Mouse (Mus musculus) bone marrow, adult 2 months (tissue): ENCODE measurements at regions not wholly inside any gene's neighbourhood (a gene's known extent, or its start where the extent isn't known, plus 50 kb on each side); places are given as distances from the start of the nearest gene placed in this dataset.

Experiments
- H3K27ac ChIP-seq: fragments of 200-500 bp; 2 replicates; pipeline ENCODE4 v1.5.1; 2012; ENCODE audit warnings: low read depth, mild to moderate bottlenecking, control low read depth, inconsistent platforms, low read length; ENCODE audit not compliant: control insufficient read depth, poor library complexity, insufficient read depth
- H3K4me1 ChIP-seq: fragments of 200-500 bp; 2 replicates; pipeline ENCODE4 v1.6.1; 2011; ENCODE audit warnings: low read length; ENCODE audit not compliant: control insufficient read depth, insufficient read depth
- H3K4me3 ChIP-seq: fragments of 200-500 bp; replicated peaks from 2 replicates; pipeline ENCODE3; 2011; ENCODE audit warnings: mild to moderate bottlenecking, low read depth, low read length, control low read depth; ENCODE audit not compliant: control insufficient read depth
- CTCF ChIP-seq: fragments of 200-500 bp; IDR thresholded peaks from 2 replicates; pipeline ENCODE4 v1.5.1; 2011; ENCODE audit warnings: low read length, control low read depth; ENCODE audit not compliant: control insufficient read depth, insufficient read depth
- POLR2A ChIP-seq: fragments of 200-500 bp; IDR thresholded peaks from 2 replicates; pipeline ENCODE4 v1.6.1; 2011; ENCODE audit warnings: low read depth, mild to moderate bottlenecking, control low read depth, low read length, borderline replicate concordance; ENCODE audit not compliant: control insufficient read depth
- WGBS: fragments of 180-500 bp; shearing (Covaris S2); methylation state at CpG from one replicate; pipeline ENCODE4 v1.1.7; 2018; 5-methylcytosine and 5-hydroxymethylcytosine counted together

DNA sequence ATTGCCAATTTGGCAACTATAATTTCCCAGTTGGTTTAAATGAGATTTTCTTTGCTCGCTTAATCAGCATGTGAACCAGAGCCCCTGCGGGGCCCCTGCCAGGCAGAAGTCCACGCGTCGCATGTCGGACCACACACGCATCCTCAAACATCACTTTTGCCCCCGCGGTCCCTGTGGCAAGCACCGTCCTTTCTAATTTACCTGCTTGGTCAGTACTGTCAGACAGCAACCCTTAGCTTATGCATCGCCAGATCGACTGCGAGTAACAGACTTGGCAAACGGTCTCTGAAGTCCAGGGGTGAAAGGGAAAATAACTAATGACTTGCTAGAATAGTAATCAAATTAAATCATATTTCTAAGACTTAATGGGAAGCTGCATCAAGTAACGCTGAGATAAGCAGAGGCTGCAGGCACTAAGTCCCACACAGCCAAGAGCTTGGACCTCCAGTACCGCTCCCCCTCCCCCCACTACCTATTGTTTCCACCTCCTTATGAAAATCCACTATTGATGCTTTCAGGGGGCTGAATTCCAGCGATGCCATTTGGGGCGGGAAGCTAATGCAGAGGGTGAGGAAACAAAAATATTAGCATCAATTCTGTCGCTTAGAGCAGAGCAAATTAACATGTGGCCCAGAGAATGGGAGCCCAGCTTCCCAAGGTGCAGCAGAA, 142.0 kb upstream of the Cntnap4 start:
- Histone ChIP-seq H3K27ac (no peak overlapping the region), H3K4me3 (no peak overlapping the region), H3K4me1 (no peaks in the 10 kb centered on the region; the same call in 1 of the 2 replicates)
- WGBS: 65% methylated on average over 19 of the region's 19 CpGs
- TF ChIP-seq CTCF (no peak), POLR2A (no peak)

DNA sequence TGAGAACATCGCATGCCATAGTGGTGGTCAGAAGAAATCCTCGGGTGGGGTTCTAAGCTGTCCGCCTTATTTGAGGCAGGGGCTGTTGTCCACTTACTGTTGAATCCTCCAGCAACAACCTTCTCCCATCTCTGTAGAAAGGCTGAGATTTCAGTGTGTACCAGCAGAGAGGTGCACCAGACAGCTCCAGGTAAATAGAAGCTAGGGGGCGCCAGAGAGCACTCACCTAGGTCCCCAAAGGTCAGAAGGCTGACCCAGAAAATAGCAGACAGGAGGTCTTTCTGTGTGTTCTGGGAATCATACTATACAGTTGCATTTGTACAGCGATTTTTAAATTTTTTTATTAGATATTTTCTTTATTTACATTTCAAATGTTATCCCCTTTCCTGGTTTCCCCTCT, 157.9 kb upstream of the Cntnap4 start:
- Histone ChIP-seq H3K4me1 (no peaks in the 10 kb centered on the region), H3K27ac (no peak overlapping the region), H3K4me3 (no peak overlapping the region)
- TF ChIP-seq POLR2A (no peak), CTCF (no peak)
- 79% methylated on average over 5 of the region's 5 CpGs for WGBS

DNA sequence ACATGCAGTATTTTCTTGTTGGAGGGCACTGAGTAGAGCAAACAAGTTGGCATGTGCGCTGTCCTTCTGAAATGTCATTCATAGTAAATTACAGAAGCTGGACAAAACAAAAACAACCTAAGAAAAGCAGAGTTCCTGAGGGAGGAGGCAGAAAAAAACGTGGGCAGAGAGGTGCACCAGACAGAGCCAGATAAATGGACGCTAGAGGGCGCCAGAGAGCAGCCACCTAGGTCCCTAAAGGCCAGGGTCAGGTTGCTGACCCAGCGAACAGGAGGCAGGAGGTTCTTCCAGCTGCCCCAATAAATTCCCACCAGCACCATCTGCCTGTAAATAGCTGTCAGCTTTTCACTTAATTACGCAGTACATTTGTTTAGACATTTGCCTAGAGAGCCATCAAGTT, 158.6 kb upstream of the Cntnap4 start:
- 27% methylated on average over 6 of the region's 6 CpGs for WGBS

DNA sequence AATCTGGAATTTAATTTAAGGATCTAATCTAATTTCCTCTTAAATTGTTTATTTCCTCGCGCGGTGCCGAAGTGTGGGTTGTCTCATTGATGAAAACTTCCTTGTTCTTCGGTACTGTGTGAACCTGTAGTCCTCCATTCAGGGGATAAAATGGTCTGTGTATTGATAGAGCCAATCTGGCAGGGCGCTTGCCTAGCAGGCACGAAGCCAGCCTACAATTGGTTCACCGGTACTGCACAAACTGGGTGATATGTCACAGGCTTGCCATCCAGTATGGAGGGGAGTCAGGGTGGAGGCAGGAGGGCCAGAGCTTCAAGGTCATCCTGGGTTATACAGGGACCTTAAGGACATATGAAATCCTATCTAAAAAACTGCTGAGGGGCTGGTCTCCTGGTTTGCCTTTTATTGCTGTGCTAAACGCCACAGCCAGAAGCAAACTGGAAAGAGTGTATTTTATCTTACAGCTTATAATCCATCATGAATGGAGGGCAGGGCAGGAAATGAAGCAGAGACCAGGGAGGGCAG, 161.6 kb upstream of the Cntnap4 start:
- WGBS: 79% methylated on average over 9 of the region's 9 CpGs
- TF ChIP-seq POLR2A: no peak
- no peak for TF ChIP-seq CTCF

More for the DNA sequence above, 158.6 kb upstream of the Cntnap4 start:
- H3K27ac ChIP-seq: no peak overlapping the region
- no peak for TF ChIP-seq POLR2A
- peak; percentile 46 for TF ChIP-seq CTCF
- H3K4me1 ChIP-seq: no peaks in the 10 kb centered on the region
- H3K4me3 ChIP-seq: no peak overlapping the region

DNA sequence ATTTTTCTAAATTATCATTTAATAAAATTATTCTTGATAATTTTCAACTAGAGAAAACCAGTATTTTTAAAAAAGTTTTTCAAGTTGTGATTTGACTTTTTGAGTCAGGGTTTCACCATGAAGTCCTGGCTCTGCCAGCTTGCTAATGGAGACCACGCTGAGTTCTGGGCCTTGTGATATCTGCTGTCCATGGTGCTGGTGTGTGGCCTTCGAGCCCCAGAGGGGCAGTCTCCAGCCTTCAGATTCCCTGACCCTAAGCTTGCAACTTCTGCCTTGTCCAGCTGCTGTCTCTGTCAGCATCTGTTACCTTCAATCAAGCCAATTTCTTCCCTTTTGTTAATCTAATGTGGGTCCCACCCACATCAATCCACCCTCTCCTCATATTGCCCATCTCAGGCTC, 165.8 kb upstream of the Cntnap4 start:
- no peak overlapping the region for H3K27ac ChIP-seq
- 9% methylated on average over 2 of the region's 2 CpGs for WGBS
- no peak for TF ChIP-seq POLR2A
- no peak for TF ChIP-seq CTCF

More for the DNA sequence above, 161.6 kb upstream of the Cntnap4 start:
- Histone ChIP-seq H3K4me3 (no peak overlapping the region), H3K4me1 (no peaks in the 10 kb centered on the region), H3K27ac (no peak overlapping the region)

DNA sequence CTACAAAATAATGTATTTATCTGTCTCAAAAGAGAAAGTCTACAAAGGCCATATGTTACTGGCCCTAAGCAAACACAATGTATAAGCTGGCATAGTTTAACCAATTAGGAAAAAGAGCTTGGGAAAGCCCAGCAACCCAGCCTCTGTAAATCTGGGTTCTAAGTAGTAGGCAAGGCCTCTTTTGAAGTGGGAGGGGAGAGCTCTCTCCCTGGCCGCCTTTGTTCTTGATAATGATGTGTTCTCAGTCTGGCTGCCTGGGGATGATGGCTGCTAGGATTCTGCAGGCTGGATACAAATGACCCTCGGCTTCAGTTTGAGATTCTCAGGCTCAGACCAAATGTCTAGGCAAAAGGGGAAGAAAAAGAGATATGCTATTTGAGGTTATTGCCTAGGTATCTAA, 172.4 kb upstream of the Cntnap4 start:
- TF ChIP-seq CTCF: no peak
- TF ChIP-seq POLR2A: no peak
- Histone ChIP-seq H3K27ac (no peak overlapping the region), H3K4me3 (no peak overlapping the region), H3K4me1 (no peaks in the 10 kb centered on the region)
- WGBS: 32% methylated on average over 2 of the region's 2 CpGs

More for the DNA sequence above, 165.8 kb upstream of the Cntnap4 start:
- Histone ChIP-seq H3K4me3 (no peak overlapping the region), H3K4me1 (no peaks in the 10 kb centered on the region)

DNA sequence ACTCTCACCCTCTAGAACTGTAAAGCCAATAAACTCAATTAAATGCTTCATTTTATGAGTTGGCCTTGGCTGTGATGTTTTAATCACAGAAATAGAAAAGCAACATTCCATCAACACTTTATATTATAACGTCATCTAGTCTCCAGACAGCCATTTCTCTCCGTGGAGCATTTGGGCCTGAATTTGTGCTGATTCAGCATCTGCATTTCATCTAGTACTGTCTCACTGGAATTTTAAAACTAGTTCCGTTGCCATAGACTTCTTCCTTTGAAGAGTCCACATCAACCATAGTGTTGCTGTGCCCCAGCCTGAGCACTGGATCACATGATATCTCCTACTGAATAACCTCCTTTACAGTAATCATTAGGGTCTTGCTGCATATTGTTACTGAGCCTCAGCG, 179.7 kb upstream of the Cntnap4 start:
- Histone ChIP-seq H3K27ac (no peak overlapping the region), H3K4me1 (no peaks in the 10 kb centered on the region), H3K4me3 (no peak overlapping the region)
- TF ChIP-seq POLR2A (no peak), CTCF (no peak)
- WGBS: 73% methylated on average over 4 of the region's 4 CpGs

DNA sequence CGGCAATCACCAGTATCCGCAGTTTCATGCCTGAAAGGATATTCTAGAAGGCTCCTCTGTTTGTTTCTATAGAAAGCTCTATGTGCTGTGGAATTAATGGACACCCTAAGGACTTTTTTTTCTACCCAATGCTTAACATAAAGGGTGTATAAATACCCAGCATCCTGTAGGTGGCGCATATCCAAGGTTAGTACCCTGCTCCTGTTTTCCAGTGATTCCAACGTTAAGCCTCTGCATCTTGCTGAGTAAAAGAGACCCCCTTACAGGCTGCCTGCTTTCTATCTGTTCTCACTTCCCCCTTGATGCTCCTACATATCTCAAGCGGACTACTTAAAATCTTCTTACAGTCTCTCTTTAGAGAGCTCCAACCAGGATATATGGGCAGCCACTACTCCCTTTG, 221.5 kb upstream of the Cntnap4 start:
- no peak overlapping the region for H3K4me3 ChIP-seq
- no peaks in the 10 kb centered on the region for H3K4me1 ChIP-seq
- no peak overlapping the region for H3K27ac ChIP-seq
- TF ChIP-seq CTCF (no peak), POLR2A (no peak)
- WGBS: 39% methylated on average over 5 of the region's 5 CpGs
